Mouse (Mus musculus): ENCODE measurements around the gene Ccser1.

The Ccser1 gene

DNA sequence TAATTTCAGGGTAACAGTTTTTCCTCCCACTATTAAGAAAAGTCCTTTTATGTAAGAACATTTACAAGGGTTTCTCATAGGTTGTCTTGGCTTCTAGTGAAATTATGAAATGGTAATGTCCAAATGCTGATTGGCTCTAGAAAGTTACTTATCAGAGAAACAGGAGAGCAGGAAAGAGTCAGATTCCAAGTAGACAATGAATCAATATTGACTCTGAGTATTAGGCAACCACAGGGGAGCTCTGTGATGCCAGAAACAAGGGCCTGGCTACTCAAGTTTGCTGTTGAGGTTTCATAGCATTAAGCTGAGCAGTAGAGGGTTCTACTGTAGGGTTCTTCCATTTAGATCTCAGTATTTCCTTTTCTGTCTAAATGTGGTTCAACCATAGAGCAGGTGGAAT lies 481.3 kb downstream of the Ccser1 start:
- in situ Hi-C loops (cut with MboI, MseI), result loop anchor here (25.0 kb wide), 1 partner anchor 674 kb away; no protein-coding TSS in a partner anchor

DNA sequence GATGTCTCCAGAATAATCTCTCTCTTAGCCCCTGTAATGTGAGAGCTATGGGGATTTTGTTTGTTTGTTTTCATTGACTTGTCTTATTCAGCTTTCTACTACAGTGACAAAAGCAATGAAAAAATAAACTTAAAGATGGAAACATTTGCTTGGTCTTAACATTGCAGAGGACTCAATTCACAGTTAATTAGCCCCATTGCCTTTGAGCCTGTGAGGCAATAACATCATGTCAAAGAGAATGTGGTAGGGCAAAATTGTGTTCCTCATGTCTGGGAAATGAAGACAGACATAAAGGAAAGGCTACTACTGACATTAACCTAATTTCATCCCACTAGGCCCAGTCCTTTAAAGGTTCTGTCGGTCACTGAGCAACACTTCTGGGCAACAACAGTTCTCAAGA lies 484.4 kb downstream of the Ccser1 start:
- in situ Hi-C loops (cut with MboI, MseI), result loop anchor here (25.0 kb wide), 1 partner anchor 677 kb away; no protein-coding TSS in a partner anchor

DNA sequence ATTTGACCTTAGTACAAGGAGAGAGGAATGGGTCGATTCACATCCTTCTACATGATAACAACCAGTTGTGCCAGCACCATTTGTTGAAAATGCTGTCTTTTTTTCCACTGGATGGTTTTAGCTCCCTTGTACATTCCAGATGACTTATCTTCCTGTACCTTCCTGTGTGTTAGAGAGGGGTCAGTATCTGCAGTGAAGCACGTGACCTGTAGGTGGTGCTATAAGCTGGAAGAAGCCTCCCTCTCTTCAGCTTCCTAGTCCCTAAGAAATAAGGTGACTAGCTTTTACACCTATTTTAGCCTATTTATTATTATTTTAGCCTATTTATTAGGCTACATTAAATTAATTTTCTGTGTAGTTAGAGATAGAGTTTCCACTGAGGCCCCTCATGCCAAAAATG lies 506.9 kb downstream of the Ccser1 start:
- in situ Hi-C loops (cut with MboI, MseI), result no loop called here

DNA sequence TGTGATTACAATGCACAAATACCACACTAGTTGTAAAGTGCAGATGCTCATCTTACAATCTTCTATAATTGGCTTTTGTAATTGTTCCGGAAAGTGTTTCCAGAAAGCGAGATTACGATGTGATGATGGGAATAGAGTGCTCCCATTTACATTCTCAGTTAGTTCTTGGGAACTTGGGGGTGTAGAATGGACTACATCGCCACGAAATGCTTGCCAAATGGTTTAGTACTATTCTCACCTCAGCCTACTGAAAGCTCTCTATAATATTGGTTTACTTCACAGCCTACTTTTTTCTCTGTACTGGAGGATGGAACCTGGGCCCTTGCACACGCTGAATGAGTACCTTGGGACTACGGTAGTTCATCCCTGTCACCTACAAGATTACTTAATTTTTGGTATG lies 522.9 kb downstream of the Ccser1 start:
- in situ Hi-C loops (cut with MboI, MseI), result no loop called here

DNA sequence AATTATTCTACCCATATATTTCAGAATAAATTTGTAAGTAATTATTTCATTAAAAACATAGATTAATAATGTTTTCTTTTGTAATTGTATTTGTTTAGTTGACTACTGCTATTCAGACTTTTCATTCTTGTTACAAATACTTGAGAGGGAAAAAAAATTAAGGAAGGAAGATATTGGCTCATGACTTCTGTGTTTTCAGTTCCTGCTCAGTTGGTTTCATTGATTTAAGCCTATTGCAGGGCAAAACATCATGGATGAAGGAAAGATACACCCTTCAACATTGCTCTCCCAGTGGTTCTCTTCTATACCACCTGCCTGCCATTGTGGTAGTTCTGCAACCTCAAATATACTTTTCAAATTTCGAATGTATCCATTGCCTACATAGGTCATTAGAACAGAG lies 541.1 kb downstream of the Ccser1 start:
- in situ Hi-C loops (cut with MboI, MseI), result no loop called here

DNA sequence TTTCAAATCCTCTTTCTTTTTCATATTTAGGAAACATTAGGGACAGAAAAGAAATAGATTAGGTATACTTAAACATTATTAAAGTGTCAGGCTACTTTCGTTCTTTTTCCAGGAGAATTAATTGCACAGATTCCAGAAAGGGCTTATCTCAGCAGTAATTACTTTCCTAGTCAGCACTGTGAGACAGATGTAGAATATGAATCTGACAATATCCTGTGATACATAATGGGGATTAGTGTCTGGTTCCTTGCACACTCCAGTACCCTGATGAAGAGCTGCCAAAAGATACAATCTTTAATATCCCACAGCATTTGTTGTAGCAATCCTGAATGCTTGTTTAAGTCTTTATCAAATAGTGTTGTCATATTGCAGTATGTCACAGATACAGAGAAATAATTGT lies 548.9 kb downstream of the Ccser1 start:
- in situ Hi-C loops (cut with MboI, MseI), result no loop called here

DNA sequence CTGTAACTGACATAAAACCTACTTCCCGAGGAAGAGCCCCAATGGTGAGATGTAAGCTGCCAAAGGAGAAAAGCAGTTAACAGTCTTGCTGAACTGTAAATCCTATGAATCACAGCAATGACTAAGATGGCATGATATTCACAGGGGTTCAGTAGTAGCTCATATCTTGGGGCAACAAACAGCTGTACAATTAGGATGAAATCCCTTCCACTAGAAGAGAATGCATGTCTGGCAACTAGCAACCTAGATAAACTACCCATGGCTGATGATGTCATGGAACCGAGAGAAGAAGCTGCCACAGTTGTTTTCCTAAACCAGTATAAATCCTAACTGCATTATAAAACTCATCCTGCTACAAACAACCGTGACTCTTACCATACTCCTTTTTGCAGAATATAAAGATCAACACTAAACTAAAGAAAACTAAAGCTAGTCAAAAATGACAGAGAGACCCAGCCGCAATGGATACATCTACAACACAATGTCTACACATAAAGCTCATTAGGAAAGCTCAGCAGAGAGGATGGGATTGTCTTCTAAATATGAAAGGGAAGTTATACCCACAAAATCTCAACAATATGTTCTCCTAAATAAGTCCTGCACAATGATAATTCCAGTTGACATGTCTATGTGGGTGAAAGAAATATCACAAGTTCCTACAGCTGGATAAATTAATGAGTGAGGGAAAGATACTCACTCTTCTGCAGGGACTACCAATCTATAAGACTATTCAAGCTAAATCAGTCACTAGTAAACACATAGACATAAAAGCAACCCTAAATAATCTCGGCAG lies 550.2 kb downstream of the Ccser1 start:
- in situ Hi-C loops (cut with MboI, MseI), result no loop called here

DNA sequence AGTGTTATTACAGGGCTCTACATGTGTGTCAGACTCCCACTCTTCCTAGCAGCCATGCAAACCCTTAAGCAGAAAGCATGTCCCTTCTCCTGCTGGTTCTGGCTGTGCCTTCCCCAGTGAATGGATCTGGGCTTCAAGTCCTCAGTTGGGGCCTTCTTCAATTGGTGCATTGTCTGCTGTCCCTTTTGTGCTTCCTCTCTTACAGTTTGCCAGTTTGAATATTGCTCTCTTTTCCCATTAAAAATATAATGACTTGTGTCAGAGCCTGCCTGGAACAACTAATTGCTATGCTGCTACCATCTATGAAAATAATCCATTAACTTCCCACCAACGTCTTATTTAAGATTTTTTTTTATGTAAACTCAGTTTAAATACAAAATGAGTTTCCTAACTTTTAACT lies 566.2 kb downstream of the Ccser1 start:
- in situ Hi-C loops (cut with MboI, MseI), result no loop called here

DNA sequence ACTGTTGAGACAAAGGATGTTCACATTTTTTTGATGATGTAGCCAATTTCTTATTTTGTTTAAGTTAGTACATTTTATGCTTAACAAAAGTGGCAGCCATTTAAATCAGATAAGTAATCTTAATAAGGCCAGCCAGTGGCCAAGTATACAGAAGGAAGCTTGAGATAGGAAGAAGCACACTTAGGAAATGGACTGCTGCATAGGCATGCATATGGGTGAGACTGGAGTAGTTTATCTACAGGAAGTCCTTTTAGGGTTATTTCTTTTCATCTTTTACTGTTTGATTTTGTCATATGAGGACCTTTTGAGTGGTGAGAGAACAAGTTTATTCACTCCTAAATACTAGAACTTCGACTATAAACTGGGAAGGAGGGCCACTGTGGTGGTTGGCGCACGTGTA lies 582.0 kb downstream of the Ccser1 start:
- in situ Hi-C loops (cut with MboI, MseI), result no loop called here

DNA sequence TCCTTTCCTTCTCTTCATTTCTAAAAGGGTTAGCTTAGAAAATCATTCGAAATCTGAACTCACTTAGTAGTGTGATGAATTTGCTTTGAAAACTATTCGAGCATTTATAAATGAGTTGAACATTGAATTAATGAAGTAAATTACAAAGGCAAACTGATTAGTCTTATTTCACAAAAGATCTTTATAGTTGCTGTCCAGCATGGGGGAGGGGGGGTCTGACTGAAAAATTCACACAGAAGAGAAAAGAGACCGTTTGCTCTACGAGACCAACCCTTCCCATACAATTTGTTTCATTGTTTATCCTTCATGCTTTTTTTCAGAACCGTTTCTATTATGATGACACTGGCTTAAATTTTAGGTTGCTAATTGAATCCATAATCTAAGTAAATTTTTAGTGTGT lies 583.3 kb downstream of the Ccser1 start:
- in situ Hi-C loops (cut with MboI, MseI), result no loop called here

DNA sequence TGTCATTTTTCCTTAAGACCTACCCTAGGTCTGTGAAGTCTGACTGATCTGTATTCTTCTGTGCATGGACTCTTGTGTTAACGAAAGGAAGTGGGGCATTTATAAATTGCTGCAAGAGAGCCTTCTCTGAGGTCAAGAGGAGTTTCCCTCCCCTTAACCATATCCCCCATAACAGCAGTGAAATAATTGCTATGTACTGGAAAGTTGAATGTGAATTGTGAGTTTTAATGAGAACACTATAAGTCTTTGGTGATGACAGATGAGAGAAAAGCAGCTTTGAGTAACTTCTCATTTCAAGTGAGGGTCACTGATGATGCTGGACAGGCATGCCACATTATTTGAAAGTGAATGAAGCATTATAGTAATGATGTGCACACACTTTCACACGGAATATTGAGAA lies 585.7 kb downstream of the Ccser1 start:
- in situ Hi-C loops (cut with MboI, MseI), result no loop called here

DNA sequence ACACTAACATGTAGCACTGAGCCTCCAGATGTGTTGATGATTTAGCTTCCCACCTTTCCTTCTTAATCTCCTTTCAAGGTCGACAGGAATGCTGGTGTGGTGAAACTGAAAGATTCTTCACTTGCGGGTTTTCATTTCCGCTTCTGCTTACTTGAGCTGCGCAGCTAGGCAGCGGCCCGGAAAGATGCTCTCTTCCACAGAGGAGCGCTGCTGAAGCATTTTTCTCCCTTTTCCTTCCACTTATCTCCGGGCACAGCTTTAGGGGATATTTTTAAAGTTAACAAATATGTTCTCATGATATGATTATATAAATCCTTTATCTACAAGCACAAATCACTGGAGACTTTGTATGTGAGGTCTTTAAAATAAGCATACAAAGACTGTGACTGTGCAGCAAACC lies 587.0 kb downstream of the Ccser1 start:
- in situ Hi-C loops (cut with MboI, MseI), result no loop called here

DNA sequence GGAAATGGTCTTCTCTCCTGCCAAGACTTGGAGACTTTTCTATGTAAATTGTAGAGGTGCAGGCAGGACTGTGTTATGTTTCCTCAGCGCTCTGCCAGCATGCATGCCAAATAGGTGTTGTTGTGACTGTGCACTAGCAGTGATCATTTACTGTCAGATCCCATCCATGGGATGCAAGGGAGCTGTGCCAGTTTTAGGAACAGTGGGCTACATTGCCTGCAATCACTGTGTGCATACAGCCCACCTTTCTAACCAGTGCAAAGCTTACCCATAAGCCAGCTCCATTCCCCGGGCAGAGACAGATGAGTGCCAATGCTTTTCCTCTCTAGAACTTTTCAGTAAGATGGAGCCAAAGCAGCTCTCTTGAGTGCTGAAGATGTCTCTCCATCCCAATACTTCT lies 606.6 kb downstream of the Ccser1 start:
- in situ Hi-C loops (cut with MboI, MseI), result no loop called here

DNA sequence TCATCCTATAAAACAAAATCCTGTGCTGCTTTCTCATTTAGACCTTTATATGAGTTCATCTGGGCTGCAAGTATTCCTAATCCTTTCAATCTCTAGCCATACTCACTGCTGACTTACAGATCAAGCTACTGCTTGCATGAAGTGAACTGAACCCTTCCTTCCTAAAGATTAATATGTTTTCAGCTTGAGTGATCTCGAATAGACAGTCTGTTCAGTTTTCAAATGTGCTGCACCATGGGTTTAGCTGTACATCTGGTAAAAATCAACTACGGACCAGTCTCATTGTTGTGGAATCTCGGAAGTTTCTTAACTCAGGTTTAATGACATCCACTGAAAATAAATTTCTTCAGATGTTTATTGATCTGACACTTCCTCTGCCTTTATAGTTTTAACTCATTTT lies 620.8 kb downstream of the Ccser1 start:
- in situ Hi-C loops (cut with MboI, MseI), result no loop called here

DNA sequence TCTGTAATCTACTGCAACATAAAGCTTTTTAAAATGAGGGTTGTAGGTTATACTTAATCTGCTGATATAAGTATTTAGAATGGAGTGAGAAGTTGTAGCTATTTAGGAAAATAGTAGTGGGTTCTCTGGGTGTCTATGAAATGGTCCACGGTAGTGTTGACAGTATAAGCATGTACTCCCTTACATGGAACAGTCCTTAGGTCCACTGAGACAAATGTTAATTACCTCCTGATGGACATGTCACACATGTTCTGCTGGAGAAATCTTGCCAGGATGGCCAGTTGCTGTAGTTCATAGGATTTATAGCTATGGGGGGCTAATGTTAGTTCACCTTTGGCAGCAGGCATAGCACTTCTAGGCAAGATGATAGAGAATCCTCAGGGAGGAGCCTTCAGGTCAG lies 625.4 kb downstream of the Ccser1 start:
- in situ Hi-C loops (cut with MboI, MseI), result loop anchor here (5.0 kb wide), 1 partner anchor 48 kb away; no protein-coding TSS in a partner anchor

DNA sequence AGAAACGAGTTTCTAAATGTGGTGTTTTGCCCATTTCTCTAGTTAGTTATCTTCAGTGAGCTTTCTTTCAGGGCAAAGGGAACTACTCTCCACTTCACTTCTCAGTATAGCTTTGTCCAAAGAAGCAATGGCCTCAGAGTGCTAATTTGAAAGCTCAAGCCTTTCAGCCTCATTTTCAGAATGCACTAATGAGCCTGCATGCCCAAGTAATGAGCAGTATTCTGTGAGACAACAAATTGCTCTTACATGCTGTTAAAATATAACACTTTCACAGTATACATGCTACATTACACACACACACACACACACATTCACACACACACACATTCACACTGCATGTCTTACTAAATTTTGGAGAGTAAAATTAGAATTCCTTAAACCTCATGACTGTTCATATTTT lies 637.6 kb downstream of the Ccser1 start:
- in situ Hi-C loops (cut with MboI, MseI), result no loop called here

DNA sequence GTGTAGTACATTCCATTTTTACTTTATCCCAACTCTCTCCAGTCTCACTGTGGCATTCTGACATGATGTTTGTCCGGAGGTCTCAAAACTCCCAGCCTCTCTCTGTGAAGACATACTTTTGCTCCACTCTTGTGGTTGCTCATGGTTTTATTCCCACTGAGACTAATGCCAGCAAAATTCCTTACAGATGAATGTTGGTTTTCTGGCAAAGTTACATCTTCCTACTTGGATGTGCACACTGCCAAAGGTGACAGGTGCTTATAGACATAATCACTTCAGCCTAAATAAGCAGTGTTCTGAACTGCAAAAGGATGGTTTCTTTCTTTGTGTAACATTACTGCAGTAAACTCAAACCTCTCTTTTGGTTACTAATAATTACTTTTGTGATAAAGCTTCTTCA lies 696.2 kb downstream of the Ccser1 start:
- in situ Hi-C loops (cut with MboI, MseI), result no loop called here

DNA sequence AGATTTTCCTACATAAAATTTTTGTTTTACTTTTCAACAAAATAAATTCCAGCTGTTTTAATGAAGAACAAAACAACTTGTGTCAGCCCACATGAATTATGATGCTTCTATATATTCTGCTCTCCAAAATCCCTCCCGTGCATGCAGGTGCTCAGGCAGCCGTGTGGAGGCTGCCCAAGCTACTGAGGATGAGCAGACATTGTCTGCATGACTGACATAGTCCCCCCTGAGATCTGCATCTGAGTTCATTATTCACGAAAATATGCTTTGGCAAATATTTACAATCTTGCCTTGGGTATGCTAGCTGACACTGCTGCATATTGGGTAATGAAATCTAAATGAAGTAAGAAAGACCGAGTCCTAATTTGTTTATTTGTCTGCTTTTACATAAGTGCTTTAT lies 718.1 kb downstream of the Ccser1 start:
- in situ Hi-C loops (cut with MboI, MseI), result no loop called here

DNA sequence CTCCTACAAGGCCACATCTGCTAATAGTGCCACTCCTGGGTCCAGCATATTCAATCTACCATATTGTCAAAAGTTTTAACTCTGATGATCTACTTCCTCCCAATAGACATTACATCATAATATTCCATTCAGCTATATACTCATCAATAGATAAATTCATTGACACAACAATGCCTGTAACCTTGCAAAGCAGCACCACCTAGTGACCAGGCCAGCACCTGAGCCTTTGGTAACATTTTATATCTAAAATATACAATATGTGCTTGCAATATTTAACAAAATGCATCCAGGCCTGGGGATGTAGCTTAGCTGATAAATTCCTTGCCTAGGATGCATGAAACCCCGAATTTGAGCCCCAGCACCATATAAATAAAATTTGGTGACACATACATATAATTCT lies 722.6 kb downstream of the Ccser1 start:
- in situ Hi-C loops (cut with MboI, MseI), result no loop called here

DNA sequence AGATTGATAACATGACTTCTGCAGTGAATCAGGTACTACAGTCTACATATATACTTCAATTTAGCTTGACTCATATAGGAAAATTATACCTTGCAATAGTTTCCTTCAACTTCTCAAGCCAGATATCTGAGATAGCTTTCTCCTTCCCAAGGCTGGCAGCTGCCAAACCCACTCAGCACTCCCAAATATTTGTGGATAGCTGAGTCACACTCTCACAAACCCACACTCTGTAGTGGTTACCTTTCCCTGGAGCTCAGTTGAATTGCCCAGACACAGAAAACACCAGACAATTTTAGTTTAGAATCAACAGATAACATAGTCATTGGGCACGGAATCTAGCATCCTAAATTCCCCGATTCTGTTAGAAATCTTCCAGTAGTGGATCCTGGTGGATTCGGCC lies 732.8 kb downstream of the Ccser1 start:
- in situ Hi-C loops (cut with MboI, MseI), result no loop called here

DNA sequence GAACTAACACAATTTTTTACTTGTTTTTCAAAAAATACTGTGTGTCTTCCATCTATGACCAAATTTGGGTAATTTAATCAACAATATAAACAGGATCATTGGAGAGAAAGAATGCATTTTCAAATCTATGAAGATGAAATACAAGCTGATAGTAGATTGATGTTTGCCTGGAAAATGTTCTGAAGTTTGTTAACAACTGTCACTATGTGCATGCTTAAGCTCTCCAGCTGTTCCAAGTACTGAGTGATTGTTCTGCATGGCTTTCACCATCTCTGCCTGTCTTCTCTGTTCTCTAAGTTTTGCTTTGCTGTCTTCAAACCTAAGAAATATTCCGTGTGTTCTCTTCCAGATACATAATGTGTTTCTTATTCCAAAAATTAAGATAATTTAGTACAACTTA lies 751.5 kb downstream of the Ccser1 start:
- in situ Hi-C loops (cut with MboI, MseI), result no loop called here

DNA sequence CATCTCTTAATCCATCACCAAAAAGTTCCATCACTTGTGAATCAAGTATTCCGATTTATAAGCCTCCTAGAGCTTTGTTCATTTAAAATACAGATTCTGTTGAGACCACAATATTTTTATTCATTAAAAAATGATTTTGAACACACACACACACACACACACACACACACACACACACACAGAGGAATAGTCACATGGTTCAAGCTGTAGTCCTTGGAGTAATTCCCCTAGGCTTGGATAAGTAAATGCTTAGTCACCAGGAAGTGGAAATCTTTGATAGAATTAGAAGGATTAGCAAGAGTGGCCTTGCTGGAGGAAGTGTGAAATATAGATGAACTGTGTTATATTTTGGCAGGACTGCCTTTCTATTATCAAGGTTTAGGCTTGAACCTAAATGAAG lies 756.5 kb downstream of the Ccser1 start:
- in situ Hi-C loops (cut with MboI, MseI), result no loop called here

DNA sequence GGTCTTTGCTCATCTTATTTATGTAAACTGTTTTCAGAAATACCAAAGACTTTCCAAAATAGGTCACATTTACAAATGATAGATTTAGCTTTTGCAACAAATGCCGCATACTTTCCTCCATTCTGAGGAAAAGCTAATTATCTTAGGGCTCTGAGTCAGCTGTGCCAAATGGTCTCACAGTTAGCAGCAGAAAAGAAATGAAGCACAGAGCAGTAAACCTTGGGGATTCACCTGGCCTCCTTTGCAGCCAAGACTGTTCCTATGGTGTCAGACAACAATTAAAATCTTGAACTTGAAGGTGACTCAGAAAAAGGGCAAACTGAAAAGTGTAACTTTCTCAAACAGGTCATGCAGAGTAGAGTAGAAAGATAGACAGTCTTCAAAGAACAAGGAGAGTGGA lies 759.1 kb downstream of the Ccser1 start:
- in situ Hi-C loops (cut with MboI, MseI), result no loop called here

DNA sequence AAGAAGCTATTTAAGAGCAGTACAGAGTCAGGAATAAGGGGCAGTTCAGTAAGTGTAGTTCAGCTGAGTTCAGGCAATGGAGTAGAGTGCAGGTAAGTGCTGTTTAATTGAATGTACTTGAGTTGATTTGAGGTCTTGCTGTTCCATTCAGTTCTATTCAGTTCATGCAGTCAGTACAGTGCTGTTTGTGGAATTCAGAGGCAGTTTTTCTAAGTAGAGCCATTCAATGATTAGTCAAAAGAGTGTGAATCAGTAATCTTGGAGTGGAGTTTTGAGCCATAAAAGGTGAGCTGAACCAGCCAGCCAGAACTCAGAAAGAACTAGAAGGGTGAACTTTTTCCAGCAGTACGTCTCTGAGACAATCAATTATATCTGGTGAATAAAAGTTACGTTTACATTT lies 773.6 kb downstream of the Ccser1 start:
- in situ Hi-C loops (cut with MboI, MseI), result no loop called here

Data from T-helper 1 cell (primary cell).